Mouse (Mus musculus) MEL (cell line): ENCODE measurements around the gene Myh9. TPM values are rescaled to one million over a fixed set of nuclear protein-coding genes. Genes with fewer than 3 reads are reported as not detected.

Experiments
- DNase-seq: peaks from one replicate; pipeline ENCODE4 v3.0.0; 2011; ENCODE audit warnings: low read depth, low spot score
- H3K27ac ChIP-seq: 2 replicates; pipeline ENCODE4 v1.5.1; 2012; ENCODE audit warnings: low read depth, mild to moderate bottlenecking, control low read depth, low read length, moderate library complexity; ENCODE audit not compliant: control insufficient read depth
- H3K27me3 ChIP-seq, 2 experiments: fragments of 150-350 bp in 1 of 2; sonication (generic) in 1 of 2; 2 replicates each; pipeline ENCODE4 v1.6.1; 2012; ENCODE audit warnings: low read length in 2 of 2, mild to moderate bottlenecking in 2 of 2, improper control_type of control experiment in 1 of 2, moderate library complexity in 1 of 2; ENCODE audit not compliant: insufficient read depth in 2 of 2, control insufficient read depth in 1 of 2
- H3K36me3 ChIP-seq, 2 experiments: 2 replicates each; pipeline ENCODE4 v1.6.1; 2012 to 2014; ENCODE audit warnings: low read length in 2 of 2, improper control_type of control experiment in 1 of 2, inconsistent platforms in 1 of 2, mild to moderate bottlenecking in 1 of 2; ENCODE audit not compliant: insufficient read depth in 2 of 2, control insufficient read depth in 1 of 2
- H3K4me1 ChIP-seq, 2 experiments: fragments of 150-350 bp in 1 of 2; sonication (generic) in 1 of 2; 2 replicates each; pipeline ENCODE4 v1.6.1; 2012; ENCODE audit warnings: low read length in 2 of 2, improper control_type of control experiment in 1 of 2, mild to moderate bottlenecking in 1 of 2; ENCODE audit not compliant: insufficient read depth in 2 of 2, control insufficient read depth in 1 of 2
- H3K4me3 ChIP-seq, 2 experiments: fragments of 150-350 bp in 1 of 2; sonication (generic) in 1 of 2; 2 replicates each; pipeline ENCODE4 v1.5.1; 2012; ENCODE audit warnings: low read depth in 2 of 2, low read length in 2 of 2, mild to moderate bottlenecking in 2 of 2, moderate library complexity in 2 of 2, control low read depth in 1 of 2, improper control_type of control experiment in 1 of 2; ENCODE audit not compliant: control insufficient read depth in 1 of 2, insufficient read depth in 1 of 2
- H3K79me2 ChIP-seq: 2 replicates; pipeline ENCODE4 v1.6.1; 2012; ENCODE audit warnings: mild to moderate bottlenecking, low read length, moderate library complexity; ENCODE audit not compliant: control insufficient read depth, poor library complexity, insufficient read depth
- H3K9ac ChIP-seq: 2 replicates; pipeline ENCODE4 v1.6.1; 2012; ENCODE audit warnings: low read depth, mild to moderate bottlenecking, control low read depth, low read length, moderate library complexity; ENCODE audit not compliant: control insufficient read depth, poor library complexity, severe bottlenecking
- H3K9me3 ChIP-seq: fragments of 150-350 bp; sonication (generic); replicated peaks from 2 replicates; pipeline ENCODE4 v1.6.1; 2012; ENCODE audit warnings: mild to moderate bottlenecking, low read length, improper control_type of control experiment, moderate library complexity; ENCODE audit not compliant: insufficient read depth
- BHLHE40 ChIP-seq: IDR thresholded peaks from 2 replicates; pipeline ENCODE4 v1.6.1; 2012; ENCODE audit warnings: low read depth, mild to moderate bottlenecking, inconsistent platforms, low read length, improper control_type of control experiment, borderline replicate concordance
- CHD1 ChIP-seq: IDR thresholded peaks from 2 replicates; pipeline ENCODE4 v1.6.1; 2012; ENCODE audit warnings: low read depth, mild to moderate bottlenecking, inconsistent platforms, low read length, improper control_type of control experiment
- CHD2 ChIP-seq: IDR thresholded peaks from 2 replicates; pipeline ENCODE4 v1.6.1; 2011; ENCODE audit warnings: low read length, improper control_type of control experiment
- CTCF ChIP-seq, 3 experiments: IDR thresholded peaks in 2 of 3; conservative IDR thresholded peaks in 1 of 3; 2 replicates each; pipeline ENCODE4 v1.5.1; 2011 to 2012; ENCODE audit warnings: low read length in 3 of 3, low read depth in 2 of 3, mild to moderate bottlenecking in 2 of 3, improper control_type of control experiment in 1 of 3, inconsistent platforms in 1 of 3, mixed read lengths in 1 of 3, moderate library complexity in 1 of 3; ENCODE audit not compliant: control insufficient read depth in 1 of 3, insufficient read depth in 1 of 3, poor library complexity in 1 of 3, severe bottlenecking in 1 of 3
- E2F4 ChIP-seq: IDR thresholded peaks from 2 replicates; pipeline ENCODE4 v1.6.1; 2011; ENCODE audit warnings: low read depth, low read length, improper control_type of control experiment, borderline replicate concordance
- ELF1 ChIP-seq: IDR thresholded peaks from 2 replicates; pipeline ENCODE4 v1.6.1; 2014; ENCODE audit warnings: low read depth, mild to moderate bottlenecking, inconsistent platforms, low read length, improper control_type of control experiment, moderate library complexity
- EP300 ChIP-seq, 2 experiments: IDR thresholded peaks; 2 replicates each; pipeline ENCODE4 v1.6.1; 2011; ENCODE audit warnings: improper control_type of control experiment in 2 of 2, low read length in 2 of 2, low read depth in 1 of 2, mild to moderate bottlenecking in 1 of 2
- ETS1 ChIP-seq: IDR thresholded peaks from 2 replicates; pipeline ENCODE4 v1.6.1; 2012; ENCODE audit warnings: low read depth, mild to moderate bottlenecking, inconsistent platforms, low read length, improper control_type of control experiment, moderate library complexity
- GABPA ChIP-seq: IDR thresholded peaks from 2 replicates; pipeline ENCODE4 v1.6.1; 2012; ENCODE audit warnings: low read depth, mild to moderate bottlenecking, inconsistent platforms, low read length, improper control_type of control experiment, moderate library complexity
- GATA1 ChIP-seq: IDR thresholded peaks from 2 replicates; pipeline ENCODE4 v1.6.1; 2011; ENCODE audit warnings: low read depth, low read length, improper control_type of control experiment
- HCFC1 ChIP-seq: IDR thresholded peaks from 2 replicates; pipeline ENCODE4 v1.6.1; 2012; ENCODE audit warnings: low read depth, mild to moderate bottlenecking, inconsistent platforms, low read length, improper control_type of control experiment, moderate library complexity
- JUND ChIP-seq: IDR thresholded peaks from 2 replicates; pipeline ENCODE4 v1.6.1; 2011; ENCODE audit warnings: low read depth, mild to moderate bottlenecking, improper control_type of control experiment, low read length
- KAT2A ChIP-seq: conservative IDR thresholded peaks from 2 replicates; pipeline ENCODE4 v1.6.1; 2012; ENCODE audit warnings: low read depth, low read length, improper control_type of control experiment, inconsistent platforms
- MAFK ChIP-seq: IDR thresholded peaks from 2 replicates; pipeline ENCODE4 v1.6.1; 2011; ENCODE audit warnings: low read depth, mild to moderate bottlenecking, low read length, improper control_type of control experiment, borderline replicate concordance
- MAX ChIP-seq: IDR thresholded peaks from 2 replicates; pipeline ENCODE4 v1.6.1; 2011; ENCODE audit warnings: low read length, improper control_type of control experiment
- MAZ ChIP-seq: IDR thresholded peaks from 2 replicates; pipeline ENCODE4 v1.6.1; 2012; ENCODE audit warnings: low read depth, mild to moderate bottlenecking, inconsistent platforms, low read length, improper control_type of control experiment
- MEF2A ChIP-seq: IDR thresholded peaks from 2 replicates; pipeline ENCODE4 v1.6.1; 2014; ENCODE audit warnings: low read depth, mild to moderate bottlenecking, inconsistent platforms, low read length, improper control_type of control experiment; ENCODE audit not compliant: poor library complexity, insufficient replicate concordance, severe bottlenecking; ENCODE audit errors: extremely low read depth
- MXI1 ChIP-seq: IDR thresholded peaks from 2 replicates; pipeline ENCODE4 v1.6.1; 2011; ENCODE audit warnings: mild to moderate bottlenecking, low read depth, low read length, improper control_type of control experiment
- MYC ChIP-seq: IDR thresholded peaks from 2 replicates; pipeline ENCODE4 v1.6.1; 2011; ENCODE audit warnings: low read depth, mild to moderate bottlenecking, low read length, improper control_type of control experiment, moderate library complexity
- NELFE ChIP-seq: IDR thresholded peaks from 2 replicates; pipeline ENCODE4 v1.6.1; 2011; ENCODE audit warnings: low read depth, low read length, improper control_type of control experiment
- NRF1 ChIP-seq: IDR thresholded peaks from 2 replicates; pipeline ENCODE4 v1.6.1; 2014; ENCODE audit warnings: low read depth, mild to moderate bottlenecking, inconsistent platforms, low read length, improper control_type of control experiment, moderate library complexity; ENCODE audit not compliant: poor library complexity, insufficient read depth, severe bottlenecking
- POLR2A ChIP-seq, 2 experiments: IDR thresholded peaks; 2 replicates each; pipeline ENCODE4 v1.6.1; 2011 to 2012; ENCODE audit warnings: low read length in 2 of 2, mild to moderate bottlenecking in 2 of 2, control low read depth in 1 of 2, improper control_type of control experiment in 1 of 2, low read depth in 1 of 2, moderate library complexity in 1 of 2; ENCODE audit not compliant: control insufficient read depth in 1 of 2, insufficient read depth in 1 of 2, poor library complexity in 1 of 2
- POLR2AphosphoS2 ChIP-seq: IDR thresholded peaks from 2 replicates; pipeline ENCODE4 v1.6.1; 2011; ENCODE audit warnings: low read length, improper control_type of control experiment
- POLR2AphosphoS5 ChIP-seq: IDR thresholded peaks from 2 replicates; pipeline ENCODE4 v1.6.1; 2012; ENCODE audit warnings: low read depth, borderline replicate concordance, mild to moderate bottlenecking, inconsistent platforms, low read length, moderate library complexity, mixed read lengths
- RCOR1 ChIP-seq: IDR thresholded peaks from 2 replicates; pipeline ENCODE4 v1.6.1; 2012; ENCODE audit warnings: low read depth, mild to moderate bottlenecking, inconsistent platforms, low read length, improper control_type of control experiment
- SIN3A ChIP-seq: IDR thresholded peaks from 2 replicates; pipeline ENCODE4 v1.6.1; 2012; ENCODE audit warnings: low read length, improper control_type of control experiment, inconsistent platforms
- SMC3 ChIP-seq: IDR thresholded peaks from 2 replicates; pipeline ENCODE4 v1.6.1; 2011; ENCODE audit warnings: low read depth, low read length, improper control_type of control experiment
- TBP ChIP-seq: IDR thresholded peaks from 2 replicates; pipeline ENCODE4 v1.8.0; 2011; ENCODE audit warnings: low read depth, low read length, improper control_type of control experiment
- TCF12 ChIP-seq: IDR thresholded peaks from 2 replicates; pipeline ENCODE4 v1.6.1; 2014; ENCODE audit warnings: low read depth, mild to moderate bottlenecking, inconsistent platforms, low read length, improper control_type of control experiment, moderate library complexity
- UBTF ChIP-seq: IDR thresholded peaks from 2 replicates; pipeline ENCODE4 v1.6.1; 2012; ENCODE audit warnings: low read depth, mild to moderate bottlenecking, inconsistent platforms, low read length, improper control_type of control experiment, moderate library complexity, borderline replicate concordance; ENCODE audit not compliant: insufficient read depth
- USF1 ChIP-seq: IDR thresholded peaks from 2 replicates; pipeline ENCODE4 v1.6.1; 2014; ENCODE audit warnings: low read depth, mild to moderate bottlenecking, inconsistent platforms, low read length, improper control_type of control experiment, moderate library complexity
- ZC3H11A ChIP-seq: IDR thresholded peaks from 2 replicates; pipeline ENCODE4 v1.6.1; 2012; ENCODE audit warnings: low read depth, mild to moderate bottlenecking, inconsistent platforms, low read length, improper control_type of control experiment
- ZKSCAN1 ChIP-seq: IDR thresholded peaks from 2 replicates; pipeline ENCODE4 v1.6.1; 2012; ENCODE audit warnings: low read depth, mild to moderate bottlenecking, inconsistent platforms, low read length, improper control_type of control experiment, moderate library complexity
- ZMIZ1 ChIP-seq: IDR thresholded peaks from 2 replicates; pipeline ENCODE4 v1.6.1; 2012; ENCODE audit warnings: low read depth, mild to moderate bottlenecking, inconsistent platforms, low read length, improper control_type of control experiment, moderate library complexity
- polyA plus RNA-seq, 2 experiments: library from polyadenylated mRNA; stranded (reverse) in 1 of 2; unstranded in 1 of 2; fragments of >175 nt in 1 of 2; fragments of >200 nt in 1 of 2; gene quantifications; 2 replicates each; pipeline versions ENCODE4 v1.2.1 to v1.2.4; 2012; ENCODE audit warnings: low replicate concordance in 2 of 2, low read depth in 1 of 2; ENCODE audit not compliant: insufficient read length in 2 of 2, insufficient read depth in 1 of 2, missing spikeins in 1 of 2
- total RNA-seq: library from RNA; depleted of rRNA; stranded (reverse); fragments of 300-350 nt; gene quantifications from 2 replicates; pipeline ENCODE4 v1.2.3, GENCODE M21; 2012; rRNA removed

Gene Myh9
- total RNA-seq (59.3 and 65.1 TPM in 2 replicates), polyA plus RNA-seq (100 to 1,000 TPM; 158 to 176 TPM)

DNA sequence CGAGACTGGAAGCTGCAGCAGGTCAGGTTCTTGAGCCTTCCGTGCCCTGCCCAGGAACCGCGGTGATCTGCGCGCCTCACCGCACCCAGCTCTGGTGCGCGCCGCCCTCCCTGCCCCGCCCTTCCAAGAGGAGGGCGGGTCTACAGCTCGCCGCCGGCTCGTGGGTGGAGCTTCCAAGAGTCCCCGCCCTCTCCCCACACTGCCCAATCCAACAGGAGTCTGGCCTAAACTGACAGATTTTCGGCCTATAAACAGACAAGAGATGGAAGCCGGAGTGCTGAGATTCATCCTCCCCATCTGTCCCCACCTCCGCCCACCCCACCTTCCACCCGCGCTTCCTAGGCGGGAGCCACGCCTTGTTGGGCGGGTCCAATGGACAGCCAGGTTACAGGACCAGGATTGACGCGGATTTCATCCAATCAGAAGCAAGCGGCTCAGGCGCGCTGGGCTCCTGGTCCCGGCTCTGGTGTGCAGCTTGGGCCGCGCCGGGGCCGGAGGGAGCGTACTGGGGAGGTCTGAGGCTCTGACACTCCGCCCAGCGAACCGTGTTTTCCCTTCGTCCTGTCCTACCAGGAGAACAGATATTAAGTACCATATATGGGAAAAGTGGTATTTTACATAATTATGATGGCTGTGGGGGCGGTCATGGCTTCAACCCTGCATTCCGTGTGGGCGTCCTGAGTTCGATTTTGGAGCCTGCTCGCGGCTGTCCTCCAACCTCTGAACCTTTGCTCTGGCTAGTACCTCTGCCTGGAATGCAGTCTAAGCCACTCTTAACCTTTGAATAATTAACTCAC lies at the start of gene Myh9:
Gene Myh9 (minus strand): TSS at position 129 of the 797 bp plus-strand sequence.
- H3K9me3 ChIP-seq, result no peaks in the 10 kb centered on the region
- peaks cover 44% of the 10 kb centered on the region for H3K79me2 ChIP-seq
- H3K27me3 ChIP-seq, result no peaks in the 10 kb centered on the region
- peak; percentile 100 for DNase-seq
- H3K4me3 ChIP-seq, result peak within 1 kb of the TSS; percentile 85 to 87
- H3K9ac ChIP-seq, result peak within 1 kb of the TSS; percentile 90
- peaks cover 0 to 30% of the 10 kb centered on the region in 2 experiments; a peak in 2 of 4 replicates for H3K36me3 ChIP-seq
- H3K4me1 ChIP-seq, result peaks cover 5 to 34% of the 10 kb centered on the region in 2 experiments; a peak in 3 of 4 replicates
- H3K27ac ChIP-seq, result peak within 1 kb of the TSS; percentile 76
- no peak for TF ChIP-seq ZC3H11A
- TF ChIP-seq SIN3A, result peak; percentile 73; the same call in 1 of the 2 replicates
- 0 out of 2 replicates have a peak, but pooled peaks have one; percentile 30 for TF ChIP-seq ELF1
- TF ChIP-seq CHD1, result 0 out of 2 replicates have a peak, but pooled peaks have one; percentile 63
- TF ChIP-seq POLR2AphosphoS2, result peak; percentile 62; the same call in 1 of the 2 replicates
- TF ChIP-seq MYC, result 0 out of 2 replicates have a peak, but pooled peaks have one; percentile 17
- TF ChIP-seq TCF12, result peak; percentile 29; the same call in 1 of the 2 replicates
- TF ChIP-seq E2F4, result 0 out of 2 replicates have a peak, but pooled peaks have one; percentile 52
- peak; percentile 38; the same call in 1 of the 2 replicates for TF ChIP-seq TBP
- TF ChIP-seq JUND, result no peak
- no peak for TF ChIP-seq POLR2AphosphoS5
- TF ChIP-seq GABPA, result no peak
- peak; percentile 68 for TF ChIP-seq HCFC1
- TF ChIP-seq POLR2A (IDR thresholded peaks at IDR 0.05; ENCODE audit: control insufficient read depth in 1 of 2, insufficient read depth in 1 of 2, low read depth in 1 of 2, low read length in 2 of 2, poor library complexity in 1 of 2), result peak; percentile 48 to 85; a peak in 2 of 4 replicates
- no peak for TF ChIP-seq CTCF (IDR thresholded peaks at IDR 0.05 in 2 of 3, conservative IDR thresholded peaks at IDR 0.05 in 1 of 3; ENCODE audit: control insufficient read depth in 1 of 3, insufficient read depth in 1 of 3, low read depth in 2 of 3, low read length in 3 of 3, poor library complexity in 1 of 3, severe bottlenecking in 1 of 3)
- no peak for TF ChIP-seq SMC3
- TF ChIP-seq ZKSCAN1, result no peak
- TF ChIP-seq MAZ, result peak; percentile 88
- peak; percentile 80 for TF ChIP-seq NELFE
- TF ChIP-seq MXI1, result peak; percentile 4
- no peak for TF ChIP-seq USF1
- no peak for TF ChIP-seq MAFK
- no peak for TF ChIP-seq KAT2A
- TF ChIP-seq EP300 (IDR thresholded peaks at IDR 0.05; ENCODE audit: low read depth in 1 of 2, low read length in 2 of 2), result no peak
- no peak for TF ChIP-seq GATA1
- TF ChIP-seq BHLHE40, result no peak
- TF ChIP-seq CHD2, result peak; percentile 43; the same call in 1 of the 2 replicates
- peak; percentile 68; the same call in 1 of the 2 replicates for TF ChIP-seq ZMIZ1
- TF ChIP-seq MAX, result 0 out of 2 replicates have a peak, but pooled peaks have one; percentile 21
- 0 out of 2 replicates have a peak, but pooled peaks have one; percentile 32 for TF ChIP-seq ETS1
- no peak for TF ChIP-seq RCOR1
- TF ChIP-seq NRF1, result 0 out of 2 replicates have a peak, but pooled peaks have one; percentile 32
- 0 out of 2 replicates have a peak, but pooled peaks have one; percentile 39 for TF ChIP-seq UBTF
- no peak for TF ChIP-seq MEF2A
